Mouse (Mus musculus) spleen, adult 18-20 months (tissue): Measurements from ENCODE around the gene Gdnf.

ENCODE experiments used
- DNase-seq, 2 experiments: peaks; one replicate each; pipeline ENCODE4 v3.0.0; 2022; ENCODE audit warnings: mixed read lengths in 2 of 2

The Gdnf gene

DNA sequence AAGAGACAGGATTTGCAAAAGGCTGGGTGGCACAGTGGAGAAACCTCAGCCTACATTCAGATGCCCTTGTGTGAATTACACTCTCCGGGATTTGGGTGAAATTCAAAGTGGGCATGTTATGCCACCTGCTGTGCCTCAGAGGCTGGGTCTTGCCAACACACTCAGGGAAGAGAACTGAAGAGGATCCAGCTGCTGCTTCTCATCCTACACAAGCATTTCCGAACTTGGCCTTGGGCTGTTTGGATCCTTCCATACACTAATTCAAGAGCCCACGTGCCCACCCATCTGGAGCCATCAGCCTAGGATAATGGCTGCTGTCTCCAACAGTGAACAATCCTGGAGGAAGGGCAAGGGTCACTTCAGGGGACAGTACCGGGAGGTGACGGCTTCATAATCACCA lies 52.7 kb downstream of the Gdnf start:
- no peak for DNase-seq

DNA sequence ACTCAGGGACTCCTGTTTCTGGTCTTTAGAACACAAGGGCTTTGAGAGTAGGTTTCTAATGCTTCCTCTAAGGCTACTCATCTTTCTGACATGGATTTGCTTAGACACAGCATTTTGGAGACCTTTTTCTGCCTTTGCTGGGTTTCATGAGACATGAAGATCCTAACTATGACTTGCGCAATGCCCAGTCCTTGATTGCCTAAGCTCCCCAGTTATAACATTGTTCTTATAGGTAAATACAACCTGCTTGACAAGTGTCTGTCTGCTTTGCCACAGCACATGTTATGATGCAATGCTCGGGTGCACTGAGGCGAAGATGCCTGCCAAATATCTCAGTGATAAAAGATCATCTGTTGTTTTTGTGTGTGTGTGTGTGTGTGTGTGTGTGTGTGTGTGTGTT lies 54.7 kb downstream of the Gdnf start:
- DNase-seq = no peak

DNA sequence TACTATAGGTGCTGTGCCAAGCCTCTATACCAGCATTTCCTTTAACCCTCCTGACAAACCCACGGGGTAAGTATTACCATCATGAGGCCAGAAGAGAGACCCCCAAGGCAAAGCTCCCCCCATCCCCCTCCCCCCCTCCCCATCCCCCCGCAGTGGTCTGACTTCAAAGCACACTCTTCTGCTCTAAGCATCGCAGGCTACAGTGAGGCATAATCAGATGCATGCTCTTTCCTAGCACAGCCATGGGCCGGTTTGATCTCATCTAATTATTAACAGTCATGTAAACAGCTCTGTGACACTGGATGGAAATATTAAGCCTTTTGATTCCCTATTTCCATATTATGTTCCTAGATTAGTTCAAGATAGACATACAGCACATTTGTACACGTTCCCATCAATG lies 61.8 kb downstream of the Gdnf start:
- no peak for DNase-seq

GRCm38 (mm10) chr15:7875879-7876278 lies 65.2 kb downstream of the Gdnf start:
- DNase-seq = no peak

- DNase-seq = no peak
Measured at GRCm38 (mm10) chr15:7877560-7878467, 67.2 kb downstream of the Gdnf start.

DNA sequence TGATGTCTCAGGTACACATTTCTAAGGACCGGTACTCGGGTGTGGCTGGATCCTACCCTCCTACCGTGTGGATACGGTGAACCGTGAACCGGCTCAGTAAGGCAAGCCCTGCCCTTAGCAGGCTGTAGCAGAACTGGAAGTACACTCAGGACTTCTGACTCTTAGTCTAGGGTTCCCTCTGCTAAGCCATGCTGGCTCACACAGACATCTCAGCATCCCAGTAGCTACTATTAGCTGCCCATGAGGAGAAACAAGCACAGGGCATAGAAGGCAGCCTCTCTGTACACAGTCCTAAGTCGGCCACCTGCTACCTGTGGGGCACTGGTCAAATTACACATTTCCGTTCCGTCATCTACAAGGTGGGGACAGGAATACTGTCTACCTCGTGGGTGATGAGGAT lies 68.2 kb downstream of the Gdnf start:
- no peak for DNase-seq

- DNase-seq = no peak
Measured at GRCm38 (mm10) chr15:7879956-7880355, 69.3 kb downstream of the Gdnf start.

GRCm38 (mm10) chr15:7884181-7884580 lies 73.5 kb downstream of the Gdnf start:
- DNase-seq = no peak

GRCm38 (mm10) chr15:7885106-7885505 lies 74.5 kb downstream of the Gdnf start:
- no peak for DNase-seq

DNA sequence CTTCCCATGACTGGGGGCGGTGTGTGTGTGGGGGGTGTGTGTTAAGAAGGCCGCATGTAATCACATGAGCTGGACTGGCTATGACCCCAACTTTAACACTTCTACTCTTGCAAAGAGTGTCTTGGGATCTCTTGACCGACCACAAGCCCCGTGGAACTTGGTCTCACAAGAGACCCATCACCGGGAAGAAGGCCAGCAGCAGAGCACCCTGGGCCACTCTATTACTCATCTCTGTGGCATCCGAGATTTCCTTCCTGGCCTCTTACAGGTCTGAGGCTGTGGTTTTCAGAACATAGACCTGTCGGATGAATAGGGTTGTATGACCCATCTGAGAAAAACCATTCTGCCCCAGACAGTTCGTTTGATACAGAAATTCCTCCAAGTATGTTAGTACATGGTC lies 75.9 kb downstream of the Gdnf start:
- DNase-seq = no peak
